Mouse (Mus musculus) heart, postnatal 4 days (tissue): Measurements from ENCODE around the gene 4930572O03Rik. TPM values are rescaled to one million over a fixed set of nuclear protein-coding genes. Genes with fewer than 3 reads are reported as not detected.
"Not testable (repeated sequence)": the region's sequence is repeated elsewhere in the genome, so short reads cannot be mapped to it uniquely, and the experiment has no call there.

ENCODE experiments used
- DNase-seq: peaks from one replicate; pipeline ENCODE4 v3.0.0; 2021
- total RNA-seq, 2 experiments: library from RNA; stranded (reverse); gene quantifications; 2 replicates each; pipeline ENCODE4 v1.2.3; 2021

The 4930572O03Rik gene
- total RNA-seq, 2 experiments from 2014 or later: not detected

GRCm38 (mm10) chr5:15616195-15616594, 40.7 kb downstream of the 4930572O03Rik start:
- not testable (repeated sequence) for DNase-seq

DNA sequence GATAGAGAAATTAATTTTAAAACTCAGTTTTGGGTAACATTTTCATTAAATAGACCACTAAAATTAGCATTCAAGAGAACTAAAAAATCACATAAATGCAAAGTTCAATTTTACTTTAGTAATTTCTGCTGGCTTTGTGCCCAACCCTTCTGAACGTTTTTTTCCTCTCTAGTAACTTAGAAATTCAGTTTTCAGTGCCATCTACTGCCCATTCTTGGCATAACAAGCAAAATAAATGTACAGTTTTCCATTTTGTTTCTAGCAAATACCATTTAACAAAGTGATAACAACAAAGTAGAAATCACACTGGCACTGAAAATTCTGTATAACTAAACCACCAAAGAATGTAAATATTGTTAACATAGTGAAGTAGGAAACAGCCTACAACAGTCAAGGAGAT, 46.2 kb downstream of the 4930572O03Rik start:
- DNase-seq: not testable (repeated sequence)

DNA sequence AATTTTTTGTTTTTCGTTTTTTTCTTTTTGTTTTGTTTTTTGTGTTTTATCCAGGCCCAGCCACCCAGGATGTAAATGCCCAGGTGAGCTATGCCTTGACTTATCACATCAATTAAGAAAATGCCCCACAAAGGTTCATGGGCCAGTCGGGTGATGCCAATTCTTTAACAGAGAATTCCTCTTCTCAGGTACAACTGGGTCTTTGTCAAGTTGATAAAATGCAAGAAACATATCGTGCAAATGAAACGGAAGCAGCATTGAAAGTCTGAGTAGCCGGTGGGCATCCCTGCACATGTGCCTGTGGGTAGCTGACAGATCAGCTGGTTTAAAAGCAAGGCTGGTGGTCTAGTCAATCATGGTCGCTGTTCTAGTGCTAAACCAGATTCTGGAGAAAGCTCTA, 50.2 kb downstream of the 4930572O03Rik start:
- not testable (repeated sequence) for DNase-seq

GRCm38 (mm10) chr5:15603585-15603984, 53.3 kb downstream of the 4930572O03Rik start:
- DNase-seq: not testable (repeated sequence)

GRCm38 (mm10) chr5:15603008-15603407, 53.9 kb downstream of the 4930572O03Rik start:
- not testable (repeated sequence) for DNase-seq

- DNase-seq: not testable (repeated sequence)
These were observed 54.4 kb downstream of the 4930572O03Rik start for GRCm38 (mm10) chr5:15602424-15602947.

Other genes starting within 250 kb of the 4930572O03Rik start
- gene Gm21149, start 180.5 kb downstream of the 4930572O03Rik start, total RNA-seq: not detected
- not detected for gene Gm21190, start 127.8 kb downstream of the 4930572O03Rik start, total RNA-seq
- gene Gm21083, start 79.7 kb downstream of the 4930572O03Rik start, total RNA-seq: not detected
- gene Speer4d, start 38.0 kb downstream of the 4930572O03Rik start, total RNA-seq: not detected
- under 1 TPM in 1 of 2 experiments, not detected in 1; 0.41 TPM for gene Speer4c, start 57.2 kb upstream of the 4930572O03Rik start, total RNA-seq